Mouse (Mus musculus) cerebellum, postnatal 14 days (tissue): ENCODE data around the gene Nfib.

Experiments used
- DNase-seq, 2 experiments: peaks; one replicate each; pipeline ENCODE4 v3.0.0; 2021; ENCODE audit warnings: mixed read lengths in 2 of 2

The Nfib gene

GRCm38 (mm10) chr4:82333413-82333812 lies 372.1 kb downstream of the Nfib start:
- no peak for DNase-seq

GRCm38 (mm10) chr4:82330095-82330494 lies 375.5 kb downstream of the Nfib start:
- no peak for DNase-seq

DNA sequence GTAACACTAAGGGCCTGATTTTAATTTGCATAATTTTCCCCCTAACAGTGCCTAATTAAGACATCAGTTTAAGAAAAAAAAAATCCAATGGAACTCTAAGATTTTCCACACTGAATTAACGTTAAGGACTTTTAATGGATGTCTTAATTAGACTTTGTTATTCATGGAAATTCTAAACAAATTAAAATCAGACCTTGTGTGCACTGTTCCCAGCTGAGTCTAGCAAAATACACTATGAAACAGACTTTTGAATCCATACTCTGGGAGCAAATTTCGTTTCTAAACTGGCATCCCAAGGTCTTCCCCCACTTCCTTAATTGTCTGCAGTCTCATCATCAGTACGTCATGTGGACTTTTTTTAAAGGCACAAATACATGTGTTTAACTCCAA lies 379.4 kb downstream of the Nfib start:
- no peak for DNase-seq

DNA sequence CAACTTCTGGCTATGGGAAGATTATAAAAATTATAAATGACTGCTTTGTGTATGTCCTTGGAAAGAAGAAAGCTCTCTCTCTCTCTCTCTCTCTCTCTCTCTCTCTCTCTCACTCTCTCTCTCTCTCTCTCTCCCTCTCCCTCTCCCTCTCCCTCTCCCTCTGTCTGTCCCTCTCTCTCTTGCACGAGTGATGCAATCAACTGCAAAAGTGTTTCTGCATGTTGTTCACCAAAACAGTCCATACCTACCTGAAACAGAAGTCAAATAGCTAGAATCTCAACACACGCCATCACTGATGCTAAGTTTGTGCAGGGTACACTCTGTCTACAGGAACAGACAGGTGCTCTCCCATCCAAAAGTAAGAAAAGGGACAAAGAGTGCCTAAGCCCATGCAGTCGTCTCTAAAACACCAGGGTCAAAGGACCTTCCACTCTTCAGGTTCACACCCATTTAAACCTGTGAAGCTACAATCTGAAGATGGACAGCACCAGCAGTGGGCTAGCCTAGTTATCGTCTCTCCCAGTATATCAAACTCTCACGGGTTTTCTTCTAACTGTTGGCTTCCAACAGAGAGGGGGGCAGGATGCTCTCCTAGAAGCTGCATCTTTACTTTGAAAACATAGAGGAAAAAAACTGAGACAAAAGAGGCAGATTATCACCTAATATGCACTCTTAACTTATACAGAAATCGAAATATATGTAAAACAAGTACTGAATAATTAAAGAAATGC lies 380.0 kb downstream of the Nfib start:
- no peak for DNase-seq

- no peak for DNase-seq
Observed at GRCm38 (mm10) chr4:82324977-82325376, 380.6 kb downstream of the Nfib start.

DNA sequence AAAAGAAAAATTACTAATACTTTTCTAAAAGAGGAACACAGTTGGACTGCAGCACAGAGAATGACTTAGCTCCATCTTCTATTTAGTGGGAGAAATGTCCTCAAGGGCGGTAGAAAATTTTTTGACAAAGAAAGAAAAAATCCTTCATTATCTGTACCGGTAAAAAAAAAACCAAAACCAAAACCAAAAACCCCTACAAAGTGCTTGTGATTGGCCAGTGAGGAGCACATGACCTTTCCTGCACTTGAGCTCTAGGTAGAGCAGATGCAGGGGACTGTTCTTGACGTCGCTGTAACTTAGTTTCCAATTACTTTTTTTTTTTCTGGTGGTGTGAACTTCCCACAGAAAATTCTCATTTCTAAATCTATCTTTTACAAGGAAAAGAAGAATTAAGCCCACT lies 384.5 kb downstream of the Nfib start:
- no peak for DNase-seq

GRCm38 (mm10) chr4:82319388-82319787 lies 386.2 kb downstream of the Nfib start:
- no peak for DNase-seq

- peak; percentile 65 to 74 for DNase-seq
Observed at GRCm38 (mm10) chr4:82316168-82316567, 389.4 kb downstream of the Nfib start.

DNA sequence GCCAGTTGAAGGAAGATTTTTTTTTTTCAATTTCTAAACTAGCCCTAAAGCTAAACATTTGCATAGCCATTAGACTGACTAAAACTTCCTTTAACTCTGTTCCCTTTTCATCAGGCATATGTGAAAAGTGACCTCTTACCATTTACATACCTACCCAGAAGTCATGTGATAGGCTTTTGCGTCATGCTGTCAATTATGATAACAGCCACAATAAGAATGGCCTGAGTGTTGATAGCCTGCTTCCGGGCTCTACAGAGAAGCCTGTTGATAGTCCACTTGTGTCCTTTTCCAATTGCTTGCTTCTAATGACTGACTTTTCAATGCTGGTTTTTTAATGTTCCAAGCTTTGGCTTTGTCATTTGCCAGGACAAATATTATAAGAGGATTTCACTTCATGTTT lies 389.8 kb downstream of the Nfib start:
- no peak for DNase-seq

DNA sequence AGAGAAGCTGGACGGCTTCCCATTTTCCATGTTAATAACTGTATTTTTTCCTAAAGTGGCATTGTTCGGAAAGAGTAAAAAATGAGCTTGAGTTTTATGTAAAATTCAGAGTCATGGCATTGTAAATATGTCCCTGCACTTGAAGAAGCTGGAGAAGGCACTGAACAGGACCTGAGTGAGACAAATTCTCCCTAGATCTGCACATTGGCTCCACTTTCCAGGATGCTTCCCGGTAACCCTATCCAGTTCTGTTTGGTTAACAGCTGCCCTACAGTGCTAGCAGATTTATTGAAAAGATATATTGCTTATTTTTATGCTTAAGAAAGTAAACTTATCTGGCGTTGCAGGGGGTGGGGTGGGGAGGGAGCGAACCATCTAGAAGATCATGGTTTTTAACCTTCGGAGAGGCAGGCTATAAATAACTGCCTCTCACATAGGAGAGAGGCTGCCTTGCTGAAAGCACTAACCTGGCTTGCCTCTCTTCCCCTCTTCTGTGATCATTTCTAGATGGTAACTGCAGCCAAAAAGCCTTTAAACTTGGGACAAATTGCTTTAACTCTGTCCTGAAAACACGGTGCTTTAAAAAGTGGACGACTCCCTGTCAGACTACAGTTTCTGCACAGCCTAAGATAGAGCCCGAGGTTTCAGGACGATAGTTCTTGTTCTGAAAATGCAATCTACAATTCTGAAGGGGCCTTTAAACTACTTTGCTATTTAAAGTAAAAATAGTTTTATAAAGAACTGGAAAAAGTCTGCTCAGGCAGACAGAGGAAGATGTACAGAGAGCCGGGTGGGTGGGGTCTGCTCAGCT lies 394.4 kb downstream of the Nfib start:
- no peak for DNase-seq

DNA sequence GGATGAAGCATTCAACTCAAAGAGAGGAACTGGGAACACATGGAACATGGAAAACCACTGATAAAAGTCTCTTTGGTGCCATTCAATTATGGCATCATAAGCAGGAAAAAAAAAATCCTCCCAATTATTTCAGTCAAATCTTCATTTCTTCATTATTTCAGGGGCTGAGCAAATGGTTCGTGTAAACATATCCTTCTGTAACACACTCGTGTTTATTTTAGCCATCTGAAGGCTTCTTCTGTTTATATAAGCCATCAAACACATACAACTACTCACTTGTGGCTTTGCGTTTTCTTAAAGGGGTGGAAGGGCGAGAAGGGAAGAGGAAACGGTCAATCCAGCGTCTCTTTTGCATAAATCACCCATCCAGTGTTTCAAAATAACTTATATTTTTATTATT lies 399.5 kb downstream of the Nfib start:
- no peak for DNase-seq

GRCm38 (mm10) chr4:82304148-82304871 lies 401.2 kb downstream of the Nfib start:
- no peak for DNase-seq

DNA sequence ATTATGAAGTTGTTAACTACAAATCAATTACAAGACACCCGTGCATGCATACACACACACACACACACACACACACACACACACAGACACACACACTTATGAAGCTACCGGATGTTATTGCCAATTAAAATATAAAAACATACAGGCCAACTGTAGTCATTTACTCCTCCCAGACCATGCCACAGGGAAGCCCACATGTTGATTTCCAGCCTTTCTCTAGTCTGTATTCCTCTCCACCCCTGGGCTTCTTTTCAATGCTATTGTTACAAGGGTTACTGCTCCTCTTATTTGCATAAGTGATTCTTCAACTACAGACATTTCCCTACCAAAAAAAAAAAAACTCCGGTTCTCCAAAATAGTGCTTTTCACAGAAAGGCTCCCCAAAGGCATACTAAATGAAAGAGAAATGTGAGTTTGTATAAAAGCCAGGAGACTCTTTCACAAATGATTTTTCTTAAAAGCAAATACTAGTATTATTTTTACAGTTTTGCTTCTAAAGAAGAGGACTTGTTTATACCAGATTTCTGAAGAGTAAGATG lies 402.1 kb downstream of the Nfib start:
- no peak for DNase-seq

- no peak for DNase-seq
Observed at GRCm38 (mm10) chr4:82302901-82303300, 402.6 kb downstream of the Nfib start.

- DNase-seq: no peak
Observed at GRCm38 (mm10) chr4:82298606-82299005, 406.9 kb downstream of the Nfib start.

GRCm38 (mm10) chr4:82297562-82297961 lies 408.0 kb downstream of the Nfib start:
- no peak for DNase-seq

- no peak for DNase-seq
Observed at GRCm38 (mm10) chr4:82294066-82294465, 411.5 kb downstream of the Nfib start.

DNA sequence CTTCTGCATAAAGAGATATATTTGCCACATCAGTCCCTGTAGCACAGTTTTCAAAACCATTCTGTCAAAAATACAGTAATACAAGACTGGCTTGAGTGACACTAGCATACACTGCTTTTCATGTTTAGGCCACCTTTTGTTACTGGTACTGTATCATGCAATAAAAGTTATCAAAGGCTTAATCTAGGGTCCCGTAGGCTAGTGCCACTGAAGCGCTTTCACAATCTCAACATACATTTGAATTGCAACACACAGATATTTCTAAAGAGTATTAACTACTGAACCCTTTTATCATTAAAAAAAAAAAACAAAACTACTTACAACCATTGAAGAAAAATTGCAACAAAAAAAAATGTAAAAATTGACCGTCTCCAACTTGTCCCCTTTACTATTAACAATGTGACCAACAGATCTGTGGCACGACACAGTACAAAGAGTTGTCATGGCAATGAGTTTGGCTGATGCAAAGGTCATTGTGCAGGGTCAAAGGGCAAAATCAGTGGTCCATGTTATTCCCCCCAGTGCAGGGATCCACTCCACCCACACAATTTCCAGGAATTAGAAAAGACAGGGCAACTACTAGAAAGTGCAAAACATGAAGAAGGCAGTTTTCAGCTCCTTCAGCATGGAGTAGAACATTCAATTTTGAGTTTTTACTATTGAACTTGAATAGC lies 414.2 kb downstream of the Nfib start:
- DNase-seq: no peak

DNA sequence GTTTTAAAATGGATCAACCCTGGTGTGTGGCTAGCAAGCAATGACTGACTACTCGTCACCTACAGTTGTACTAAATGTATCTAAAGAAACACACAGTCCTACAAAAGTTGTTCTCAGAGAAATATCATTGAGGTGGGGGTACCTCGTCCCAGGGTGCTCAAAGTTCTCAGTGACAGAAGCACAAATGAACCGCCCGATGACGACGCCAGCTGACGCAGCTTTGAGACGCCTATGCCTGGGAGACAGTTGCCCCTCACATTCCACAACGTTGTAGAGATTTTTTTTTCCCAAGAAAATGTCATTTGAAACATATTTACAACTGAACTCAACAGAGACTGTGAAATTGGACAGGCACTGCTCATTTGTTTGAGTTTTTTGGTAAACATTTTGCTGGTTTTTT lies 414.9 kb downstream of the Nfib start:
- no peak for DNase-seq

DNA sequence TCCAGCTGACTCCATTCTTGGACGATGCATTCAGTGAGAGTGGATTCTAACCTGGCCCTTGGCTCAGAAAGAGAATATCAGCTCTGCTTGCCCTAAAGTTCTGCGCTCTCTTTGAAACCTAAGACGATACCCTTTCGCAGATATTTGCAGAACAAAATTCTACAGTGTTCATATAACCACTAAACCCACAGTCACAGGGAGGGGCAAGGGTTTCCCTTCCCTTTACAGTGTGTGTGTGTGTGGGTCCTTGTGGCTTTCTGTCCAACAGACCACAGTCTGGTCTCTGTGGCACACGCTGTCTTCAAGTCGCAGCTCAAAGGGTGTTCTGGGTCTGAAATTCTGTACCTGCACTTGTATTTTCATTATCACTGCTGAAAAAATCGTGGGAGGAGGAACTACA lies 416.0 kb downstream of the Nfib start:
- DNase-seq: no peak

DNA sequence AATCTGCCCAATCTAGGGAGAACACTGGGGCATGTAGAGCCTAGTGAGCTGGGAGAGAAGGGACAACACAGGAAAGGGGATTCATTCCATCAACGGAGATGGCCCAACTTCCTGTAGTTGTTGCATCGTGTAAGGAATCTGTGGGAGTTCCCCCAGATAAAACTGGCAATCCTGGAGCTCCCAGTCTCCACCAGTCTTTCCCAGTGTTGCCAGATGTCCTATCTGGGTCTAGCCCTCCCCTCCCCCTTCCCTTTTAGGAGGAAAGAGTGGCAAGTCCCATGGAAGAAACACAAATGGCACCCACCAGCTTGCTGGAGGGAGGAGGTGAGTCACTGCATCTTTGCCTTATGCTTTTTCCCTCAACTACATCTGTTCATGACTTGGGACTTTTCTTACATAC lies 417.4 kb downstream of the Nfib start:
- DNase-seq: no peak

DNA sequence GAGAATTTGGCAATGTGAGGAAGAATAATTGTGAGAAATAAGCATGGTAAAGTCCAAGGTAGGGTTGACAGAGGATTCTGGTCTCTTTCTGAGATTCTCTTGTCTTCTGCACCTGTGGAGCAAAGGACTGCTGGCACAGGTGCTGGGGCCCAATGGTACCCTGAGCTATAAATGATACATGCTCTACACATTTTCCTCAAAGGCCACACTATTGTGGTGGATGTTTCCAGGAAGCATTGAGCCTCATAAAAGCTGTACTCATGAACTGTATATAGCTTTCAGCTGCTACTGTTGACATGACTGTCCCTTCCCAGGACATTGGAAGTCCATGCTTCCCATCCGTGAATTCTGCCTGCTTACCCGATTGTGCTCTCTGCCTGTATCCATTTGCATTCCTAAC lies 418.1 kb downstream of the Nfib start:
- no peak for DNase-seq

- DNase-seq: no peak
Observed at GRCm38 (mm10) chr4:82286931-82287330, 418.6 kb downstream of the Nfib start.
